Mouse (Mus musculus) kidney, postnatal 4 days (tissue): ENCODE measurements around the gene Tbc1d1.
A peak's percentile ranks its signal among the peaks of the same experiment; 100 is the strongest.
"Not testable (repeated sequence)": the region's sequence is repeated elsewhere in the genome, so short reads cannot be mapped to it uniquely, and the experiment has no call there.

Source experiments
- DNase-seq, 2 experiments: peaks; one replicate each; pipeline ENCODE4 v3.0.0; 2021; ENCODE audit warnings: mixed read lengths in 2 of 2

Gene Tbc1d1

DNA sequence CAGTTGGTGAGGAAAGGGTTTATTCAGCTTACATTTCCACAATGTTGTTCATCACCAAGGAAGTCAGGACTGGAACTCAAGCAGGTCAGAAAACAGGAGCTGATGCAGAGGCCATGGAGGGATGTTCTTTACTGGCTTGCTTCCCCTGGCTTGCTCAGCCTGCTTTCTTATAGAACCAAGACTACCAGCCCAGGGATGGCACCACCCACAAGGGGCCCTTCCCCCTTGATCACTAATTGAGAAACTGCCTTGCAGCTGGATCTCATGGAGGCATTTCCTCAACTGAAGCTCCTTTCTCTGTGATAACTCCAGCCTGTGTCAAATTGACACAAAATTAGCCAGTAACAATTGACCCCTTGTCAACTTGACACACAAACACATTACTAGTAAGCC is 204.8 kb downstream of the Tbc1d1 start:
- not testable (repeated sequence) for DNase-seq

DNA sequence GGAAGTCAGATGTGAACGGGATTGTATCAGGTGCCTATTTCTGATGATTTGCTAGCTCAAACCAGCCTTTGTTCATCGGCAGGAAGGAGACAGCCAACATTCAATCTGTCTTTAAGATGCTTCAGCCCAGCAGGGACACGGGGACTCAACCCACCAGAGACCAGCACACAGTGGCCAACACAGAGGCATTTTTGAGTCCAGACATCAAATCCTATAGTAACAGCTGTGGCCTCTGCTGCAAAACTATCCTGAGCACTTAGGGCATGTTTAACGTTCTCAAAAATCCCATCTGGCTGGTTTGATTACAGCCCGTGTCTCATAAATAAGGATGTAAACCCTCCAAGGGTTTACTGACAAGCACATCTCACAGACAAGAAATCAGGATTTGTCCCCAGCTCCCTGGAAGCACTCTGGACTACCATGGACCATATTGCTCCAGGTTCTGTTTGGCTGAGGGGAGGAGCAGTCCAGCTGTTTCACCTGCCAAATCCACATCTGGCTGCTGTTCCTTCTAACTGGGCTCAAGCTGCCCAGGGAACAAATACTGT is 207.8 kb downstream of the Tbc1d1 start:
- DNase-seq = no peak

DNA sequence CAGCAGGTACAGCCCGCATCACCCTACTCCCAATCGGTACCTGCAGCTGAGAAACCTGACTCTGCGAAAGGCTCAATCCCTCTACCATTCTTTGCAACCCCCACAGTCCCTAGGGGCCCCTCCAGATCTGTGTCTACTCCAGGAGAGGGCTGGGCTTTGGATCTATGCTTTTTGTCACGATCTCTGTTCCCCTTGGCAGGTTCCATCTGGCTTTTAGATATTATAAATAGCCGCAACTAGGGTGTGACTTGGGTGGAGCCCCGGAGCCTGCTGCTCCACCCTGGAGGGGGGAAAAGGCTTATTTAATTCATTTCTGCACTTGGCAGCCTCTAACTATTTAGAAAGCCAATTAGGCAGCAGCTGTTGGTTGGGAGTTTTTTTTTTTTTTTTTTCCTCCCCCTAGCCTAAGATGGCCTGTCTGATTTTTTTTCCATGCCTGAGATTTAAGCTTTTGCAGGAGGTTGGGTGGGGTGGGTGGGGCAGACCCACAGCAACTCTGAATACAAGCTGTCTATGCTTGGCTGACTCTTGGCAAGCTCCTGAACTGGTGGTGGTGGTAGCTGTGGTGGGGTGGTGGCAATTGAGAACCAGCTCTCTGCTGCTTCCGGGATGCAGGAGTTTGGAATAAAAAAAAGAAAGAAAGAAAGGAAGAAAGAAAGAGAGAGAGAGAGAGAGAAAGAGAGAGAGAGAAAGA is 208.5 kb downstream of the Tbc1d1 start:
- peak; percentile 63 to 68 for DNase-seq

DNA sequence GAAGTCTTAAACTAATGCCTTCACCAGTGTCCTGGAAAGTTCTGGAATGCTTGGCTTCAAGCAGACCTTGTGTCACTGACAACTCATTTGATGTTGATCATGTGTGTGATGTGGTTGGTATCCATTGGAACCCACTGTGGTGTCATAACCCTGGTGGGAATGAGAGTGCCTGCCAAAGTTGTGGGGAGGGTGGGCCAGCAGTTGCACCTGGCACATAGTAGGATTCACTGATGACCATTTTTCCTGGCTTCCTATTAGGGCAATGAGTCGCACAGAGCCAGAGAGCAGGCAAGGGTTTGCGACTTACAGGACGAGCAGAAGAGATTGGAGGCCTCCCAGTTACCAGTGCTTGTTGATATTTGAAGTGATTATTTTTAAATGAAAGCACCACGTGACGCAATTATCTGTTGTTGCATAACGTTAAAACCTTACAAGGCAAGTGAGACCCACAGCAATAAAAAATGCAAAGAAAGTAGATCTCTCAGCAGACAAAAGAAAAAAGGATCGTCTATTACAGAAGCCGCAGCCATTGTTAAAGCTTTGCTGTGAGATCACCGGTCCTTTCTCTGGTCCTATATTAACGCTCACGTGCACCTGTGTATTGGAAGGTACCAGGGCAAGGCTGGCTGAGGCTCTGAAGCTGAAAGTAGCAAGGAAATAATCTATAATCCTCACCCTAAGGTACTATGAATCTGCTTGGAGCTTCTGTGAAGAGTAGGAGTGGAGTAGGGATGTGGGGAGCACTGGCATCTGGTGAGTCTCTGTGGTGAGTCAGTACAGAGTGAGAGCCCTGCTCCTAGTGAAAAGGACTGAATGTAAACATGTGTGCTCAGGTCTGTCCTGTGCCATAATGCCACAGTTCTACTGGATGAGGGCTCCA is 209.3 kb downstream of the Tbc1d1 start:
- no peak for DNase-seq

DNA sequence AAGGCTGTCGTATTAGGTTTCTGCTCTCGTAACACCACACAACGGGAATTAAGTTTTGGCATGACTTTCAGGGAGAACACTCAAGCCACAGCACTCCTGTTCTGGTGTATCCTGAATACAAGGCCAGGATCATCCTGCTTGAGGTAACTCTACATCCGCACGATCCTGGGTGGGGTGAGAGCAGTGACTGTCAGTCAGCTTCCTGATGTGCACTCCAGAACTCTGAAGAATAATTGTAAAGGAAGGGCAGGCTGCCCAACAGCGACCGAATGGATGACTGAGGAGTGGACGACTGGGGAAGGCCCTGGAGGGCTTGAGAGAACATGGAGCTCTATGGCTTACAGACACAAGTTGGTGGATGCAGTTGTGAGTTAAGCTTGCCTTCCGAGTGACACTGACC is 210.0 kb downstream of the Tbc1d1 start:
- no peak for DNase-seq

DNA sequence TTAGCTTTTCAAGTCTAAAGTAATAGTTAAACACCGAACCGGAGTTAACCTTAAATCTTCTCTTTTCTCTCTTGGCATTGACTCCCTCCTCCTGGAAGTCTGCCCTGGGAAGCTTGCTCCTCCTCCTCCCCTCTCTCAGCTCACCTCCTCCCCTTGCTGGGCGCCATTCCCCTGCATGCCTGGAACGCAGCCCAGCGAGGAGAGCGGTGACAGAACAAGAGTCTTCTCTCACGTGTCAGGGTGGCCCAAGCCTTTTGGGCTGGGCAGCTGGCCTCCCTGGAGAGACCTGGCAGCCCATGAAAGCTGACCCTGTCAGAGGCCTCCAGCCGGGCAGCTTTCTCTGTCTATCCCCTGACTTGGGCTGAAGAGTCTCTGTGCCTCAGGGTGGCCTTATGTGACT is 211.3 kb downstream of the Tbc1d1 start:
- DNase-seq = peak; percentile 79 to 88

DNA sequence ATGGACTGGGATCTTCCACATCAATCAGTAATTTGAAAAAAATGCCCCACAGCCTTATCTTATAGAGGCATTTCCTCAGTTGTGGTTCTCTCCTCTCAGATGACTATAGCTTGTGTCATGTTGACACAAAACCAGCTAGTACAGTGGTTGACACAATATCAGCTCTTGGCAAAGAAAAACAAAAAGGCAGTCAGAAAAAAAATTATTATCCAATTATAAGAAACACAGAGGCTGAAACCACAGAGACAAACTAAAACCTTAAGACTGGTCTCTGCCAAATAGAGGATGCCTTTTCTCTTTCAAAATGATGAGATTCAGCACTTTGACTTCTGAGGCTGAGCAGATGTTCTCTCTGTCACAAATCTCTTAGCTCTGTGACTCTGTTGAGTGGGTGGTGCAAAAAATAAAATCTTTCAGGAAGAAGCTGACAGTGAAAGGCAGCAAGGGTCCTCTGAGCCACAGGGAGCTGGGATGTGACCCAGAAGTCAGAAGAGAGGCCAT is 215.3 kb downstream of the Tbc1d1 start:
- DNase-seq = no peak

DNA sequence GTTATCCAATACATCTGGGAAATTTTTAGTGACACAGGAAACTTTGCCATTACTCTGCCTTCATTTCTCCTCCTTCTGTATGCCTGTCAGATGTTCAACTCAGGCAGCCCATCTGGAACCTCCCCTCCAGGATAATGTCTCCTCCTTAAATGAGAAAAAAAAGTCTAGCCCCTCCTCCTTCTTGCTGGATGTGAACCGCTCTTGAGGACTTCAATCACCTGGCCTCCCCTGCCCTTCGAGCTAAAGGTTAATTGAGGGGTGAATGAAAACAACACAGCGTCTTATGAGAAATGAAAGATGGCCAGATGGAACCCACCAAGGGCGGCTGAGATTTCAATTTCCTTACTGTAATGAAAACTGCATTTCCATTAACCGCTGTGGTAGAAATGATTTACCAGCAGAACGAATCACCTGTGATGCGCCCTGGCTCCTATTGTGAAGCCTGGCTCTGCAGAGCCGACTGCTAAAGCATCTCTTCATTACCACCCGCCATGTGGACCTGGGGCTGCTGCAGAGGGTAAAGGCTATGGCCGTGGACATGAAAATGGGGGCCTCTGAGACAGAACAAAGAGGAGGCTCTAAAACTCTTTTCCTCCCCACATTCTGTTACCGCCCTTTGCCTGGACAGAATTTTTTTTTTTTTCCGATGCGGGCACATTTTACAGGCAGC is 216.3 kb downstream of the Tbc1d1 start:
- peak in 1 of 2 experiments; percentile 52 for DNase-seq

DNA sequence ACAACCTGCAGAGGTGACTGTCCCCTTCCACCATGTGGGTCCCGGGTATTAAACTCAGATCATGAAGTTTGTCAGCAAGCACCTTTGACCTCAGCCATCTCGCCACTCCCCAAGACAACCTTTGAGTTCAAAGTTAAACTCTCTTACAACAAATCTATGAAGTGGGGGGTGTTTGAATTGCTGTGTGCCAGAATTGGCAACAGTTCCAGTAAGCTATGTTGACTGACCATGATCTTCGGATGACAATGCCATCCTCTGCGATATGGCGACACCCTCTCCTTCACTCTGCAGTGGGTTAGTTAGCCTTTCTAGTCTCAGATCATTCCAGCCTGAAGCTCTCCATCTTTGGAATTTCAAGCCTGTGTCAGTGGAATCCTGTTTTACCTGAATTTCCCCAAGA is 217.6 kb downstream of the Tbc1d1 start:
- no peak for DNase-seq

DNA sequence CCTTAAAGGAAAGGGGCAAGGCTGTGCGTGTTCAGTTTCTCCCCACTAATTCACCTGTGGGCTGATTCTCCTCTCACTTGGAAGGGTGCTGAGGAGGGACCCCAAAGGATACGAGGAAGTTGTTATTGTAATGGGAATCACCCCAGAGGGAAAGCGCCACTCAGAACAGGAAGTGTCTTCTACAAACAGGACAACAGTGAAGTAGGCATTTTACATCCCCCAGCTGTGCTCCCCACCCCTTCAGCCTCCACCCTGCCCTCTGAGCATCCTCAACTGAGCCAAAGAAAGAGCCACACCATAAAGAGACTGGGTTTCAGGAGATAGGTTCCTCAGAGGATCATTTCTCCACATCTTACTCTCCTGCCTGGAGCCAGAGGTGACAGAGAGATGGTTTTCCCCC is 219.7 kb downstream of the Tbc1d1 start:
- DNase-seq = no peak

DNA sequence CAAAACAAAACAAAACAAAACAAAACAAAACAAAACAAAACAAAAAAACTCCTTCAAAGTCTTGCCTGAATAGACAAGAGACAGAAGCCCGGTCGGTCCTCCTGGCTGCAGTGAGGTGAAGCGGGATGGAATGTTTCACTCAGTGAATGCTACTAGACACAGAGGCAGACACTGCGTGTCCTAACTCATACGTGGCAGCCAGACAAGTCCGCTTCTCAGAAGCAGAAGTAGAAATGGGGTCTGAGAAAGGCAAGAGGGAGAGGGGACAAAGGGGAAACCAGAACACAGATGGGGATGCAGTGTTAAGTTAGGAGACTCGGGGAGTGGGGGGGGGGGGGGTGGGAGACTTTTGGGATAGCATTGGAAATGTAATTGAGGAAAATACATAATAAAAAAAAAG is 220.4 kb downstream of the Tbc1d1 start:
- no peak for DNase-seq

DNA sequence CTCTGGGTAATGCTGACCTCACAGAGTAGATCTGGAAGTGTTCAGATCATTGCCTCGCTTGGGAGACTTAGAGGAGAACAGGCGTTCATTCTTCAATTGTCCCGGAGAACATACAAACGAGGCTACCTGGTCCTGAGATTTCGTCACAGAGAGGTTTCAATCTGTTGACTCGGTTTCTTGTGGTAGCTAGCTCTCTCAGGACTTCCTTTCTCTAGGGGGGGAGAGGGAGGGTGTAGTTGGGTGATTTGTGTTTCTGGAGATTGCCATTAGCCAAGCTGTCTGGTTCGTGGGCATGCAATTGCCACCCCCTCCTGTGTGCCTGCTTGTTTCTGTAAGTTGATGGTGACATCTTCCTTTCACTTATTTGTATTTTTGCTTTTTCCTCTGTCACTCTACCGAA is 221.6 kb downstream of the Tbc1d1 start:
- no peak for DNase-seq

DNA sequence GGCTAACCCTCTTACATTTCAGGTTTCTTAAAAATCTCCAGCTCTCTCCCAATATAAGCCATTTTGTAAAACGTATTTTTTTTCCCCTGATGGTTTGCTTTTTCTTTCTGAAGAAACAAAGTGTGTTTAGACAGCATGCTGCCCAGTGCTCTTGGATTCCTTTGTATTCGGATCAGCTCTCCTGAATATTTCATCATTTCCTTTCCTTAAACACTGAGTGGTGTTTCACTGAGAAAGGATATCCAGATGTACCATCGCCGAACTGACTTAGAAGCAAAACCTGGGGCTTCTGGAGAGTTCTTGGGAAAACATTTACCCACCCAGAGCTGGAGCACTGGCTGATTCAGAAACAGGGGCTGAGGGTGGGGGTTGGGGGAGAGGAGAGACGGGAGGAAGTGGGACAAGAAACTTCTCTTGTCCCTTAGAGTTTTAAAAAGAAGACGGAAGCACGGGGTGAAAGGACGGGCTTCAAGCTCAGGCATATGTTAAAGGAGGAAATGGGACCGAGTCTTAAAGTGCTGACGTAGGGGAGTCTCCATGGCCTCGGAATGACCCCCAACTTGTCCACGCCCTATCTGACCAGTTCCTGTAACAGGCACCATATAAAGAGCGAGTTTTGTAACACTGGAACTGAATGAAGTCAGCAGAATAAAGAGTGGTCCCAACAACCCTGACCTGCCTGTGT is 222.6 kb downstream of the Tbc1d1 start:
- peak; percentile 50 to 70 for DNase-seq

DNA sequence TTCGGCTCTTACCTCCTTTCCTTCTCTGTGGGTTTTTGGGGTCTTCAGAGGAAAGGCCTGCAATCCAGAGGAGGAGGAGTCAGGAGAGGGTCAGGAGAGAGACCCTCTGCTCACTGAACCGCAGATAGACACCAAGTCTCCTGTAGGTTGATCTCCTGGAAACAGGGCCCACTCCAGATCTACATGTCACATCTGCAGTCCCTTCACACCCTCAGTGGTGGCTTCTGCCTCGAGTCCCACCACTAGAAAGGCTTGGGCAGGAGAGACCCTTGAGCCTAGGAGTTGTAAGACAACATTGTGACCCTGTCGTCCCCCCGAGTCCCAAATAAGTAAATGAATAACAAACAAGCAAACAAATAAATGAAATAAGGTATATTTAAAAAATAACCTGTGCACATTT is 223.7 kb downstream of the Tbc1d1 start:
- no peak for DNase-seq

DNA sequence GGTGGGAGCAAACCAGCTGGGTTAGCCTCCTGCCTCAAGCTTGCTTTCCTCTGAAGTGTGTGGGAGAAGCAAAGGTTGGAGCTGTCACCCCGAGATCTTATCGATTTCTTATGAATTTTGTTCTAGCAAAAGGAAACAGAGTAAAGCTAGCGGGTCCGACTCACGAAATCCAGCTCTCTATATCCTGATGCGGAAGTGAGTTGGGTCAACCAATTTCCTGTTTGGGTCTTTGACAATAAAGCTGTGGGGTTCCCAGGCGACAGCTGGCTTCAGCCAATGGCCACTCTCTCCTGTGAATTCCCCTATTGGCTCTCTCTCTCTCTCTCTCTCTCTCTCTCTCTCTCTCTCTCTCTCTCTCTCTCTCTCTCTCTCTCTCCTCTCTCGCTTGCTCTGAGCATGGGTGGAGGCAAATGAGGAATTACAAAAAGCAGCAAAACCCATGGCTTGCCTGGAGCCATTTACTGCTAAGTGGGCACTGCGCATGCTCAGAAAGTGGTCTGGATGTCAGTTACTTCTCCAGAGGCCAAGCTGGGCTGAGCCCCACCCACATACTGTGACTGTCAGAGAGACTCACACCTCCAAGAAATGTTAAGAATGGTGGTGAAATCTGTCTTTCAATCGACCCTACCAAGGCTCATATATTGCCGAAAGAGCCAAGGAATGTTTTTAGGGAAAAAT is 224.7 kb downstream of the Tbc1d1 start:
- DNase-seq = peak in 1 of 2 experiments; percentile 62

DNA sequence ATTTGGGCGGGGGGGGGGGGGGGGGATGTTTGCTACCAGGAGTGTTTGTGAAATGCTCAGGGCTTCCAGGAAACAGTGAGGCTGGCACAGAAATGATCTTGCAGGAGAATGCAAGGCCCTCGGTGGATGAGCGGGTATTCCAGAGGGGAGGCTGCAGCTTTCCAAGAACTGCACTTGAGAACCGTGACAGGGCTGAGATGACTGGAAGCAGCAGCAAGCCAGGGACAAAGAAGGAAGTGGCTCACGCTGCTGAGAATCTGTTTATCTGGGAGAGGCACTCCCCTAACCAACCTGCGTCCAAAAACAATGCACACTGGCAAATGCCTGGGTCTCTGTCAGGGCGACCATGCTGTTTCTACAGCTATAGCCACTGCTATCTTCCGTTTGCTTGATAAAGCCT is 225.4 kb downstream of the Tbc1d1 start:
- peak in 1 of 2 experiments; percentile 22 for DNase-seq

DNA sequence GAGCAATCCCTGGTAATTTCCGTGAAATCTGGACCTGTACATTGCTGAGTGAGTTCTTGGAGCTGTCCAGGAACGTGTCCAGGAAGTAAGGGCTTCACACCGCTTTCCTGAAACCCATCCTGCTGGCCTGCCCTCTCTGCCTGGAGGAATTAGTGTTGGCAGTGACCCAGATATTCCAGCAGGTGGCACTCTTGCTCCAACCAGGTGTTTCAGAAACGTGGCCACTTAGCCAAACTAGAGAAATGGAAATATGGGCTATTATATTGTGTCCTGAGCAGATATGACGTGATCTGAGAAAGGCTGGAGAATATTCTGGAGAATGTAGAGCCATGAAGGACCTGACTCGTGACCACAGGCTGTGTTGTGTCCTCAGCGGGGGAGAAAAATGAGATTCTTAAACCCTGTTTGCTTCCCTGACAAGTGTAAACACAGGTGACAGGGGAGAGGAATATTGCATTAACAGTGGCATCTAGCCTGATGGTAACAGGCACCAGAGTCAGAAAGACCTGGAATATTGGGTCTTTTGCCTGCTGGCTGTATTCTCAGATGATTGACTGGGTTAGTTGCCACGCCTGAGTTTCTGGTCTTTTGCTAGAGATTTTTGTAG is 226.4 kb downstream of the Tbc1d1 start:
- peak; percentile 87 to 90 for DNase-seq

DNA sequence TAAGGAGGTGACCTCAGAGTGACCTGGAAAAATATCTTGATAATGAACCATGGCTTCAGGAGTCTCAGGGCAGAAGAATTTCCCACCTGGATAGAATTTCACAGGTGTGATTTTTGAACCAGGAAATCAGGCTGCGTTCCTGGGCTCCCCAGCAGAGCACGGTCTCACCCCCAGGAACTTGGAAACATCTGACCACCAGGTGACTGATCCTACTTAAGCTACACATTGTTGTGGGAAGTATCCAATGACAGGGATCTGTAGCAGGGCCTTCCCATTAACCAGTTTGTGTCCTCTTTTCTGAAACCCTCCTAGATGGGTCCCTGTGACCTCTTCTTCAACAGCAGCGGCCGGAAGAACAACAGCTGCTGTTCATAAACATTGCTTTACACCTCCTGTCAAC is 227.1 kb downstream of the Tbc1d1 start:
- no peak for DNase-seq

DNA sequence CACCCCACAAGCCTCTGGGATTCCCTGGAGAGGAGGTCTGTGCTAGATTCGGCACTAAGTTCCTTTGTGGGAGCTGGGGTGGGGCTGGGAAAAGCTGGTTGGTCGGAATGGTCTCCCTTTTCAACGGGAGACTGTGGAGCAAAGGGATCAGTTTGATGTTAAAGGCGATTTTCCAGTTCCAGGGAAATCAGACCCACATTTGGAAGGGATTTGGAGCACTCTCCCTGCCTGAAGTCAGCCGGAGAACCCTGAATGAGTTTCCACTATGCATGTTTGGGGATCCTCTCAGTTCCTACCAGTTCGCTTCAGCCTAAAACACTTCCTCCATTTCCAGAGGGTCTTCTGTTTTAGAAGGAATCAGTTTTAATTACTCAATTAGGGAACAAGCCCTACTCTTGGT is 228.4 kb downstream of the Tbc1d1 start:
- DNase-seq = peak in 1 of 2 experiments; percentile 1

DNA sequence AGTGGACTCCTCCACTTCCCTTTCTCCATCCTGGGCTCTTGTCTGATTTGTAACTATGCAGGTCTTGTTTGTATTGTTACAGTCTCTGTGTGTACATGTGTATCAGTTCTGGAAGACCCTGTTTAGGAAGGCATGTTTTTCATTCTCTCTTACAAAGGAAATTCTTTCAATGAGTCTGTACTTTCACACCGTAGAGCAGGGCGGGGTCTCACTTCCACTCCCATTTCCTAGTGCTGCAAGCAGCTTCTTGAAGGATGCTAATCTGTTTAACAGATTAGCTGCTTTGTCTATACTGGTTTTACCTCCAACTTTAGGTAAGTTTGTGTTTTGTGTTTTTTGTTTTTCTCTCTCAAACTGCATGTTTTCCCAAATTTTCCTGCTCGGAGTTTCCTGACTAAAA is 230.9 kb downstream of the Tbc1d1 start:
- DNase-seq = no peak

DNA sequence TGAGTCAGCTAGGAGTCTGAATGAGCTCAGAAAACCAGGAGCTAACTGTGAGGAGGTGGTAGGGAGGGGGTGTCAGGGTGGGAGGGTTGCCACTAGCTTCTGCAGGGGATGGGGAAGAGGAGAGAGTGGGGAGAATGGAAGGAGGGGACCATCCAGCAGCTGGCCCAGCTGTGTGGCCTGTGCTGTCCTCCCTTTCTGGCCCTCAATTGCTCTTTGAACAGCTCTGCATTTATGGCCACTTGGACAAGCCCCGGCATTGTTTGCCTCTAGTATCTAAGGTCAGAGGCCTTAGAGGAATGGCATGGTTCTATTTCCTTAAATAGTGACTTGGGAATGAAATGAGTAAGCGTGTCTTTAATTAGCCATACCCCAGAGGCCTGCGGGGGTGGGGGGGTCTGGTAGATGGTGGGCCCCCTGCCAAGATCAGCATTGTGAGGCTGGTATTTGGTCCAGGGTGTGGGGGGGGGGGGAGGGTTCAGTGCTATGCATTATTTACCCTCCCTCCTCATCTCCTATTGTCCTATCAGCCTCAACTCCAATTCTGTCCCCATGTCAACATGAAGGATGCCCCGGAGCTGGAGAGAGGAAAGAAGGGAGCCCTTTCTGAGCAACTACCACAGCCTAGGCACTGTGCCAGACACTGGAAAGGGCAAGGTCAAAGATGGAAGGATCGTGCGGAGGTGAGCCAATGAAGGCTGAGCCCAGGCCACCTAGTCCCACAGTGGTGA is 233.3 kb downstream of the Tbc1d1 start:
- peak; percentile 68 to 80 for DNase-seq
